Mouse (Mus musculus): ENCODE results near the gene Lhfp. TPM values are rescaled to one million over a fixed set of nuclear protein-coding genes. Genes with fewer than 3 reads are reported as not detected.

Lhfp gene
- polyA plus RNA-seq, 1 experiment from 2014 or later = 47.3 TPM

- Histone ChIP-seq H3K9ac (replicated peaks) (no peak overlapping the region), H3K4me2 (replicated peaks) (no peak overlapping the region), H3K27me3 (no peaks in the 10 kb centered on the region), H3K27ac (no peak overlapping the region), H3K4me3 (replicated peaks) (no peak overlapping the region), H3K36me3 (no peaks in the 10 kb centered on the region), H3K9me3 (no peaks in the 10 kb centered on the region), H3K4me1 (replicated peaks) (no peaks in the 10 kb centered on the region)
- 93% methylated on average over 2 of the region's 2 CpGs for WGBS
- ATAC-seq = no peak
Measured at GRCm38 (mm10) chr3:53185439-53185838, 144.1 kb downstream of the Lhfp start.

DNA sequence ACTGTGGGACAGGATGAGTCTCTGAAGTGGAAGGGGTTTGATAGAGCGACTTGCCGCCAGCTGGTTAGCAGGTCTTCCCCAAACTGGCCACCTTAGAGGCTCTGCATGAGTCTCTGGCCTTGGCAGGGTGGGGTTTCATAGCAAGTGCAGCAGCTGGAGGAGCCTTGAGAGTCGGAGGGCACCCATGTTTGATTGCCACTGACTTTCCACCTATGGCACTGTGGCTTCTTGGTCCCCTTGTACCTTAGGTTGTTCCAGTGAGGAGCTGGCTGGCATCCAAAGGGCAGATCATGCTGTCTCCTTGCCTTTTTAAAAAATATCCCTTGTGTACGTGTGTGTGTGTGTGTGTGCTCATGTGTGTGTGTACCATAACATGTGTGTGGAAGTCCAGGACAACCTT is 152.1 kb downstream of the Lhfp start:
- H3K9me3 ChIP-seq = no peaks in the 10 kb centered on the region
- peaks cover 6% of the 10 kb centered on the region for H3K4me1 ChIP-seq (replicated peaks)
- no peaks in the 10 kb centered on the region for H3K36me3 ChIP-seq
- H3K9ac ChIP-seq (replicated peaks) = no peak overlapping the region
- ATAC-seq = no peak
- no peaks in the 10 kb centered on the region for H3K27me3 ChIP-seq
- H3K27ac ChIP-seq = no peak overlapping the region
- 83% methylated on average over 4 of the region's 4 CpGs for WGBS
- H3K4me2 ChIP-seq (replicated peaks) = no peak overlapping the region
- H3K4me3 ChIP-seq (replicated peaks) = no peak overlapping the region

DNA sequence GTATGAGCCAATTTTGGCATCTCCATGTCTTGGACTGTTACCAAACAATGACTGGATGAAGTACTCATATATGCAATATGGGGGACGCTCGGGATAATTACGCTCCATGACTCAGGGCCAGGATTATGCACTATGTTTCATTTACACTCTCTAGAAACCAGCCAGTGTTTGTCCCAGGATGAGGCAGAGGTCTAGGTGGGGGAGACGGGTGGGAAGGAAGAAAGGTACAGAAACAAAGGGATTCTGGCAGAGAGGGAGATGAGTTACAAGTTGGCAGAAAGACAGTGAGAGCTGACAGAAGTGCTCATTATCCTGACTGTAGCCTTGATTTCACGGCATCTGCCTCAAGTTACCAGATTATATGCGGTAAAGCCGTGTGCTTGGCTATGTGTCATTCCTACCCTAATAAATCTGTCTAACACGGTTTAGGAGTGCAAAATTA is 154.4 kb downstream of the Lhfp start:
- WGBS = 49% methylated on average over 8 of the region's 8 CpGs
- Histone ChIP-seq H3K27ac (no peak overlapping the region), H3K4me2 (replicated peaks) (no peak overlapping the region), H3K27me3 (no peaks in the 10 kb centered on the region), H3K36me3 (no peaks in the 10 kb centered on the region), H3K4me1 (replicated peaks) (peaks cover 6% of the 10 kb centered on the region), H3K9me3 (no peaks in the 10 kb centered on the region), H3K4me3 (replicated peaks) (no peak overlapping the region), H3K9ac (replicated peaks) (no peak overlapping the region)
- ATAC-seq = peak; percentile 60; the same call in 1 of the 2 replicates

GRCm38 (mm10) chr3:53200175-53200574 is 158.8 kb downstream of the Lhfp start:
- no peaks in the 10 kb centered on the region for H3K27me3 ChIP-seq
- no peak overlapping the region for H3K4me2 ChIP-seq (replicated peaks)
- H3K4me3 ChIP-seq (replicated peaks) = no peak overlapping the region
- H3K36me3 ChIP-seq = no peaks in the 10 kb centered on the region
- no peaks in the 10 kb centered on the region for H3K9me3 ChIP-seq
- peaks cover 28% of the 10 kb centered on the region for H3K4me1 ChIP-seq (replicated peaks)
- no peak for ATAC-seq
- H3K27ac ChIP-seq = no peak overlapping the region
- 75% methylated on average over 8 of the region's 8 CpGs for WGBS
- no peak overlapping the region for H3K9ac ChIP-seq (replicated peaks)

GRCm38 (mm10) chr3:53200853-53201252 is 159.5 kb downstream of the Lhfp start:
- H3K9ac ChIP-seq (replicated peaks) = no peak overlapping the region
- peaks cover 30% of the 10 kb centered on the region for H3K4me1 ChIP-seq (replicated peaks)
- no peaks in the 10 kb centered on the region for H3K27me3 ChIP-seq
- H3K4me2 ChIP-seq (replicated peaks) = no peak overlapping the region
- no peak overlapping the region for H3K27ac ChIP-seq
- no peak overlapping the region for H3K4me3 ChIP-seq (replicated peaks)
- no peaks in the 10 kb centered on the region for H3K9me3 ChIP-seq
- H3K36me3 ChIP-seq = no peaks in the 10 kb centered on the region
- ATAC-seq = no peak
- 69% methylated on average over 10 of the region's 10 CpGs for WGBS

DNA sequence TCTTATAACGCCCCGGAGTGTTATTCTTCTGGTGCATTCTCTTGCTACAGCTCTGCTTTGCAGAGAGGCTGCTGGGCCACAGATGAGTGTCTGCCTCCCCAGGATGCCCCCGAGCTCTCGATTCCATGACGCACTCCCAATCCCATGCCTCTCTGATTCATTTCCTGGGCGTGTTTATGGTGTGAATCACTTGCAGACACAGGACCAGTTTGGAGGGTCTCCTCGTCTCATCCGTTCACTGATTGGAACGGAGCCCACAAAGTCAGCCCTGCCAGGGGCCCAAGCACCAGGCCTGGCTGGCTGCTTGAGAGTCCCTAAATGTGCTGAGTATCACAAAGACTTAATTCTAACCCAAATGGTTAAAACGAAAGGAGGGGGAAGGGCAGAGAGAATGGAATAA is 160.3 kb downstream of the Lhfp start:
- no peaks in the 10 kb centered on the region for H3K36me3 ChIP-seq
- H3K9ac ChIP-seq (replicated peaks) = no peak overlapping the region
- peak; percentile 74; the same call in 1 of the 2 replicates for ATAC-seq
- no peak overlapping the region for H3K4me3 ChIP-seq (replicated peaks)
- H3K27me3 ChIP-seq = no peaks in the 10 kb centered on the region
- H3K27ac ChIP-seq = peak overlapping the region; percentile 57
- no peak overlapping the region for H3K4me2 ChIP-seq (replicated peaks)
- WGBS = 21% methylated on average over 10 of the region's 10 CpGs
- no peaks in the 10 kb centered on the region for H3K9me3 ChIP-seq
- peaks cover 36% of the 10 kb centered on the region for H3K4me1 ChIP-seq (replicated peaks)

DNA sequence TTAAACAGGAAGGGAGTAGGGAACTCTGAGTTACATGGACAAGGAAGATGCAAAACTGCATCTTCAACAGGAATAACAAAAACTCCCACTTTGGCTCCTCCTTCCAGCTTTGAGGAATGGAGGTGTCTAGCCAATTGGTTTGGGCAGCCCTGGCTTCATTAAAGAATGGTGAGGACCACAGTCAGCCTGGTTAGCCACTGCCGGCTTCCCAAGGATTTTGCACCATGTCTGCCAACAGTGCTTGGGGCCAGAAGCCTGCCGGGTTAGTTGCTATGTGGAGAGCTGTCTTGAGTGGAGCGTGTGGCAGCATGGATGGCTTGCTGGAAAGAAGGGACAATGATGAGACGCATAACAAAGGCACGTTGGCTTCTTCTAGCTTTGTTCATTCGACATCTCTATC is 160.9 kb downstream of the Lhfp start:
- ATAC-seq = no peak
- H3K9ac ChIP-seq (replicated peaks) = no peak overlapping the region
- H3K4me2 ChIP-seq (replicated peaks) = no peak overlapping the region
- H3K27me3 ChIP-seq = no peaks in the 10 kb centered on the region
- peak overlapping the region; percentile 51; the same call in 1 of the 2 replicates for H3K27ac ChIP-seq
- no peaks in the 10 kb centered on the region for H3K36me3 ChIP-seq
- H3K9me3 ChIP-seq = no peaks in the 10 kb centered on the region
- H3K4me3 ChIP-seq (replicated peaks) = no peak overlapping the region
- WGBS = 32% methylated on average over 6 of the region's 6 CpGs
- H3K4me1 ChIP-seq (replicated peaks) = peaks cover 42% of the 10 kb centered on the region

DNA sequence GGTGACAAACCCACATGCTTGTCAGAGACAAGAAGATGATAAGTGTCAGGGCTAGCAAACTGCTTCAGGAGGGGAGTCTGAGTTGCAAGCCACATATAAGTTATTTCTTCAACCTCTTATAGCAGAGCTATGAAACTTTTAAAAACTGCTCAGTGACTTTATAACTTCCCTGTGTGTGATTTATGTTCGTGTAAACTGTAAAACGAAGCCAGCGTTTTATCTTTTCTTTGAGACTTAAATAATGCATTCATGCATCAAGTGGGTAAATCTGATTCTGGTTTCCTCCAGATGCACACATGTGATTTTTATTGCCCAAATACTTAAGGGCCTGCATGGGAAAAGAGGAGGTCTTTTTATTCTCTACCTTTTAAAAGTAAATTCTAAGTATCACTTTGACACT is 161.4 kb downstream of the Lhfp start:
- peaks cover 47% of the 10 kb centered on the region for H3K4me1 ChIP-seq (replicated peaks)

DNA sequence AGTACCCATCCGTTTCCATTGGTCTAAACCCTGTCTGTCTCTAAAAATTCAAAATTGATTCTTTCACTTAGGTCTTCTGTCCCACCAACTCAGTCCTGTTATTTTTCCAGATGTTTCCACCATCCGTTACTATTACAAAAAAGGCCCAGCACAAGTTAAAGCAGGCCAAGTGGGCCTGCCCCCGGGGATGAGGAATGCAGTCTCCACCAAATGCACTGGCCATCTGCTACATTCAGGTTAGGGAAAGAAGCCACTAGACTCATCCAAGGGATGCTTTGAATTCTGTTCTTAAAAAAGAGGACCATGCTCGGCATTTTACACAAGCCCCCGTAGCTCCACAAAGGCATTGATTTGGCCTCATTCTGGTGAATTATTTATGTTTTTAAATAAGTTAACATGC is 162.3 kb downstream of the Lhfp start:
- Histone ChIP-seq H3K4me2 (replicated peaks) (no peak overlapping the region), H3K9ac (replicated peaks) (no peak overlapping the region), H3K27ac (no peak overlapping the region), H3K27me3 (no peaks in the 10 kb centered on the region), H3K9me3 (no peaks in the 10 kb centered on the region), H3K4me3 (replicated peaks) (no peak overlapping the region), H3K36me3 (no peaks in the 10 kb centered on the region), H3K4me1 (replicated peaks) (peaks cover 50% of the 10 kb centered on the region)
- 69% methylated on average over 5 of the region's 5 CpGs for WGBS
- no peak for ATAC-seq

More for the DNA sequence above, 161.4 kb downstream of the Lhfp start:
- Histone ChIP-seq H3K36me3 (no peaks in the 10 kb centered on the region), H3K9me3 (no peaks in the 10 kb centered on the region), H3K4me2 (replicated peaks) (no peak overlapping the region), H3K27me3 (no peaks in the 10 kb centered on the region), H3K27ac (peak overlapping the region; percentile 51; the same call in 1 of the 2 replicates), H3K9ac (replicated peaks) (no peak overlapping the region), H3K4me3 (replicated peaks) (no peak overlapping the region)
- ATAC-seq = no peak
- WGBS = 95% methylated on average over 3 of the region's 3 CpGs

- Histone ChIP-seq H3K9me3 (no peaks in the 10 kb centered on the region), H3K4me3 (replicated peaks) (no peak overlapping the region), H3K4me2 (replicated peaks) (no peak overlapping the region), H3K27ac (no peak overlapping the region), H3K9ac (replicated peaks) (no peak overlapping the region), H3K36me3 (no peaks in the 10 kb centered on the region), H3K4me1 (replicated peaks) (peaks cover 53% of the 10 kb centered on the region), H3K27me3 (peaks cover 3% of the 10 kb centered on the region; the same call in 1 of the 2 replicates)
- 82% methylated on average over 7 of the region's 7 CpGs for WGBS
- ATAC-seq = no peak
Measured at GRCm38 (mm10) chr3:53204348-53204984, 163.1 kb downstream of the Lhfp start.

DNA sequence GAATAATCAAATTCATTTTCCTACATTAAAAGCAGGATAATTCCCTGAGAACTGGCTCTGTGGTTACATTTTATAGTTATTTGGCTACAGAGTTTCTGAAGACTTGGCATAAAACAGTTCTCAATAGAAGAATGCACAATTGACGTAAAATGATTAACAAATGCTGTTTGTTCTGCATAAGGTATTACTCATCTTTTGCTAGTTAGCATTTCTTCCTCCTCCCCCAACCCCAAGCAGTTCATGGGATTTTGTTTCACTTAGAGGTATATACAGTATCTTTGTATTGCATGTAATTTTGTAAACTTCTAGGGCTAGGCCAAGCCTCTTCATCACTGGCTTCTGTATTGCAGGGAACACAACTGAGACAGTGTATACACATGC is 163.6 kb downstream of the Lhfp start:
- Histone ChIP-seq H3K4me3 (replicated peaks) (no peak overlapping the region), H3K9me3 (no peaks in the 10 kb centered on the region), H3K27ac (no peak overlapping the region), H3K36me3 (no peaks in the 10 kb centered on the region), H3K4me2 (replicated peaks) (no peak overlapping the region), H3K27me3 (peaks cover 4% of the 10 kb centered on the region; the same call in 1 of the 2 replicates), H3K4me1 (replicated peaks) (peaks cover 57% of the 10 kb centered on the region), H3K9ac (replicated peaks) (no peak overlapping the region)
- WGBS = 93% methylated on average over 1 of the region's 1 CpGs
- ATAC-seq = no peak

- no peak overlapping the region for H3K9ac ChIP-seq (replicated peaks)
- WGBS = 97% methylated on average over 3 of the region's 3 CpGs
- H3K9me3 ChIP-seq = no peaks in the 10 kb centered on the region
- ATAC-seq = no peak
- peaks cover 63% of the 10 kb centered on the region for H3K4me1 ChIP-seq (replicated peaks)
- no peak overlapping the region for H3K4me3 ChIP-seq (replicated peaks)
- 0 out of 2 replicates have a peak overlapping the region, but pooled peaks have one; percentile 7 for H3K27ac ChIP-seq
- H3K27me3 ChIP-seq = peaks cover 4% of the 10 kb centered on the region; the same call in 1 of the 2 replicates
- no peak overlapping the region for H3K4me2 ChIP-seq (replicated peaks)
- H3K36me3 ChIP-seq = no peaks in the 10 kb centered on the region
Measured at GRCm38 (mm10) chr3:53205706-53206105, 164.4 kb downstream of the Lhfp start.

Measured in midbrain, embryonic 13.5 days (tissue).